Mouse (Mus musculus): ENCODE results near the gene Gpd1l. TPM values are rescaled to one million over a fixed set of nuclear protein-coding genes. Genes with fewer than 3 reads are reported as not detected.

Gpd1l gene
- polyA plus RNA-seq, 2 experiments, result 3.4 to 4.6 TPM

DNA sequence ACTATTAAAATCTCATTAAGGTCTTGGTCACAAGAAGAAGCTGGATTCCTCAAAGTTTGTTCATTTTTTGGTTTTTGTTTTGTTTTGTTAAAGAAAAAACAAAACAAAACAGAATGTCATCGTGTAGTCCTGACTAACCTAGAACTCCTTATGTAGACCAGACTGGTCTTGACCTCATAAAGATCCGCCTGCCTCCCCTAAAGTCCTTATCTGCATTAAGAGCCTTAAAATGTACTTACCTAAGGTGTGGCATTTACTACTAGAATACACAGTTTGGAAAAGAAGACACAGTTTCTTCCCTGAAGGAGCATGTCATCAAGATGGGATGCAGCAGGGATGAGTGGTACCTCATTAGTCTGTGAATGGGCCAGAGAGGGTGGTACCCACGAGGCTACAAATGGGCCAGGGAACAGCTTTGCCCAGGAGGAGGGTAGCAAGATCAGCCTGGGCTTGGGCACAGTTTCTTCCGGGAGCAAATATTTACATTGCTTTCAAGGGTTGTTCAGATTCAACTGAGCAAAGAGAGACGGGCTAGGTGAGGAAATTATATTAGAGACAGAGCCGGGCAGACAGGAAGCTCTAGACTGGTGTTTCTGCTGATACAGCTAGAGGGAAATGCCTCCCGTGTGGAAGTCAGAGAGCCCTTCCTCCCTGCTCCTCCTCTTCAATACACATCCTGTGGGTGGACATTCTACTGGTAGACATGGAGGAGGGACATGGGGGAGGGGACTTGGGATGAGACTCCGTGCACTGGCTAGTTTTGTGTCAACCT, 82.2 kb downstream of the Gpd1l start:
- no peak overlapping the region for H3K27ac ChIP-seq
- H3K4me2 ChIP-seq (ENCODE audit: low read depth), result no peak overlapping the region
- DNase-seq (ENCODE audit: low read depth in 3 of 3, low spot score in 3 of 3) (no peak), ATAC-seq (ENCODE audit: insufficient read depth) (no peak)
- H3K9me3 ChIP-seq (ENCODE audit: control insufficient read depth, low read length), result no peaks in the 10 kb centered on the region
- TF ChIP-seq CTCF (IDR thresholded peaks at IDR 0.05; ENCODE audit: low read depth), result no peak
- no peak for TF ChIP-seq EP300 (IDR thresholded peaks at IDR 0.05; ENCODE audit: low read depth)
- no peaks in the 10 kb centered on the region; the same call in 1 of the 2 replicates for H3K27me3 ChIP-seq (ENCODE audit: control insufficient read depth, insufficient read depth, low read length)
- 15% methylated on average over 8 of the region's 8 CpGs for WGBS (ENCODE audit: insufficient replicate concordance)
- H3K4me1 ChIP-seq (replicated peaks; ENCODE audit: control insufficient read depth in 2 of 2, insufficient read depth in 2 of 2, low read length in 1 of 2), result no peaks in the 10 kb centered on the region
- no peaks in the 10 kb centered on the region for H3K36me3 ChIP-seq (replicated peaks; ENCODE audit: control insufficient read depth, insufficient read depth, low read depth)
- no peak overlapping the region for H3K4me3 ChIP-seq (ENCODE audit: insufficient read depth in 1 of 2, low read depth in 2 of 2, low read length in 2 of 2)
- H3K9ac ChIP-seq (replicated peaks), result no peak overlapping the region

Other genes with a start within 250 kb of the Gpd1l start
- 5.0 and 10.3 TPM in 2 replicates for gene Dync1li1, start 245.2 kb downstream of the Gpd1l start, polyA plus RNA-seq (2012; rRNA removed)
- gene Dync1li1, start 245.2 kb downstream of the Gpd1l start, polyA plus RNA-seq (2014; fragmentation: Nextera tagmentation; extraction: Ambion mirVana), result 10.8 and 11.5 TPM in 2 replicates
- gene Cmtm6, start 202.9 kb downstream of the Gpd1l start, polyA plus RNA-seq (2012; rRNA removed), result 8.7 and 10.8 TPM in 2 replicates
- gene Cmtm6, start 202.9 kb downstream of the Gpd1l start, polyA plus RNA-seq (2014; fragmentation: Nextera tagmentation; extraction: Ambion mirVana), result 20.1 and 24.2 TPM in 2 replicates
- gene Cmtm7, start 152.1 kb downstream of the Gpd1l start, polyA plus RNA-seq (2012; rRNA removed), result 36.7 and 52.9 TPM in 2 replicates
- 43.5 and 49.5 TPM in 2 replicates for gene Cmtm7, start 152.1 kb downstream of the Gpd1l start, polyA plus RNA-seq (2014; fragmentation: Nextera tagmentation; extraction: Ambion mirVana)
- 16.2 and 21.9 TPM in 2 replicates for gene Cmtm8, start 89.8 kb downstream of the Gpd1l start, polyA plus RNA-seq (2012; rRNA removed)
- 24.2 and 26.2 TPM in 2 replicates for gene Cmtm8, start 89.8 kb downstream of the Gpd1l start, polyA plus RNA-seq (2014; fragmentation: Nextera tagmentation; extraction: Ambion mirVana)
- 0.29 and 0.34 TPM in 2 replicates for gene Osbpl10, start 44.6 kb upstream of the Gpd1l start, polyA plus RNA-seq (2012; rRNA removed)
- 0.08 and 0.16 TPM in 2 replicates for gene Osbpl10, start 44.6 kb upstream of the Gpd1l start, polyA plus RNA-seq (2014; fragmentation: Nextera tagmentation; extraction: Ambion mirVana)
- gene Rps27rt, start 48.8 kb upstream of the Gpd1l start, polyA plus RNA-seq (2012; rRNA removed), result 36.0 and 87.6 TPM in 2 replicates
- gene Rps27rt, start 48.8 kb upstream of the Gpd1l start, polyA plus RNA-seq (2014; fragmentation: Nextera tagmentation; extraction: Ambion mirVana), result 282 and 299 TPM in 2 replicates

All from liver, embryonic 14.5 days (tissue).